Mouse (Mus musculus) CH12.LX (cell line): Measurements from ENCODE around the gene Selenov. TPM values are rescaled to one million over a fixed set of nuclear protein-coding genes. Genes with fewer than 3 reads are reported as not detected.

Experiments used
- DNase-seq: peaks from one replicate; pipeline ENCODE4 v3.0.0-alpha.2; 2013; ENCODE audit errors: extremely low read depth
- H3K27ac ChIP-seq: 2 replicates; pipeline ENCODE4 v1.5.1; 2012; ENCODE audit warnings: low read depth, mild to moderate bottlenecking, control low read depth, moderate library complexity; ENCODE audit not compliant: insufficient read depth
- H3K27me3 ChIP-seq: replicated peaks from 2 replicates; pipeline ENCODE3; 2012; ENCODE audit warnings: inconsistent platforms
- H3K36me3 ChIP-seq, 2 experiments: replicated peaks in 1 of 2; 2 replicates each; pipeline versions ENCODE3 to v1.6.1; 2012; ENCODE audit warnings: inconsistent platforms in 1 of 2, low read length in 1 of 2, mild to moderate bottlenecking in 1 of 2, mixed read lengths in 1 of 2, moderate library complexity in 1 of 2; ENCODE audit not compliant: control insufficient read depth in 1 of 2, insufficient read depth in 1 of 2
- H3K4me1 ChIP-seq, 2 experiments: 2 replicates each; pipeline ENCODE4 v1.6.1; 2012; ENCODE audit warnings: inconsistent platforms in 1 of 2, moderate library complexity in 1 of 2; ENCODE audit not compliant: insufficient read depth in 2 of 2, control insufficient read depth in 1 of 2
- H3K4me2 ChIP-seq: 2 replicates; pipeline ENCODE4 v1.6.1; 2012; ENCODE audit warnings: low read depth, mild to moderate bottlenecking, control low read depth; ENCODE audit not compliant: poor library complexity, insufficient read depth, severe bottlenecking
- H3K4me3 ChIP-seq, 3 experiments: fragments of 150-350 bp in 1 of 3; sonication (generic) in 1 of 3; replicated peaks in 1 of 3; 2 replicates each; pipeline versions ENCODE3 to v1.5.1; 2011 to 2012; ENCODE audit warnings: low read depth in 2 of 3, low read length in 2 of 3, mild to moderate bottlenecking in 2 of 3, moderate library complexity in 2 of 3, control low read depth in 1 of 3, improper control_type of control experiment in 1 of 3, inconsistent platforms in 1 of 3, mixed read lengths in 1 of 3; ENCODE audit not compliant: poor library complexity in 1 of 3
- H3K79me2 ChIP-seq: replicated peaks from 2 replicates; pipeline ENCODE4 v1.6.1; 2012; ENCODE audit warnings: mild to moderate bottlenecking, moderate library complexity; ENCODE audit not compliant: control insufficient read depth, poor library complexity, insufficient read depth, severe bottlenecking; ENCODE audit errors: extremely low read depth
- H3K9ac ChIP-seq: 2 replicates; pipeline ENCODE4 v1.6.1; 2012; ENCODE audit warnings: low read depth, mild to moderate bottlenecking, control low read depth, moderate library complexity; ENCODE audit not compliant: insufficient read depth
- H3K9me3 ChIP-seq: replicated peaks from 2 replicates; pipeline ENCODE3; 2012; ENCODE audit warnings: low read length, inconsistent platforms, mixed read lengths
- CHD1 ChIP-seq: IDR thresholded peaks from 2 replicates; pipeline ENCODE4 v1.6.1; 2012; ENCODE audit warnings: low read depth, low read length, improper control_type of control experiment, inconsistent platforms
- ELF1 ChIP-seq: IDR thresholded peaks from 2 replicates; pipeline ENCODE4 v1.6.1; 2014; ENCODE audit warnings: low read depth, mild to moderate bottlenecking, inconsistent platforms, low read length, improper control_type of control experiment
- ETS1 ChIP-seq: conservative IDR thresholded peaks from 2 replicates; pipeline ENCODE4 v1.6.1; 2012; ENCODE audit warnings: low read depth, mild to moderate bottlenecking, inconsistent platforms, low read length, improper control_type of control experiment, moderate library complexity
- GABPA ChIP-seq: IDR thresholded peaks from 2 replicates; pipeline ENCODE4 v1.6.1; 2012; ENCODE audit warnings: low read depth, low read length, improper control_type of control experiment, inconsistent platforms; ENCODE audit not compliant: insufficient replicate concordance
- HCFC1 ChIP-seq: IDR thresholded peaks from 2 replicates; pipeline ENCODE4 v1.6.1; 2012; ENCODE audit warnings: low read depth, mild to moderate bottlenecking, inconsistent platforms, low read length, improper control_type of control experiment
- IRF4 ChIP-seq: IDR thresholded peaks from 2 replicates; pipeline ENCODE4 v1.6.1; 2014; ENCODE audit warnings: low read depth, mild to moderate bottlenecking, inconsistent platforms, low read length, improper control_type of control experiment
- JUND ChIP-seq: conservative IDR thresholded peaks from 2 replicates; pipeline ENCODE4 v1.6.1; 2011; ENCODE audit warnings: low read depth, low read length, improper control_type of control experiment
- KAT2A ChIP-seq: IDR thresholded peaks from 2 replicates; pipeline ENCODE4 v1.6.1; 2012; ENCODE audit warnings: low read length, improper control_type of control experiment, inconsistent platforms; ENCODE audit not compliant: insufficient replicate concordance
- NELFE ChIP-seq: IDR thresholded peaks from 2 replicates; pipeline ENCODE4 v1.6.1; 2011; ENCODE audit warnings: low read depth, low read length, improper control_type of control experiment
- PAX5 ChIP-seq: IDR thresholded peaks from 2 replicates; pipeline ENCODE4 v1.6.1; 2012; ENCODE audit warnings: low read length, inconsistent platforms, mixed read lengths
- POLR2AphosphoS2 ChIP-seq: IDR thresholded peaks from 2 replicates; pipeline ENCODE4 v1.6.1; 2011; ENCODE audit warnings: low read depth, low read length, improper control_type of control experiment
- RAD21 ChIP-seq: IDR thresholded peaks from 2 replicates; pipeline ENCODE4 v1.6.1; 2011; ENCODE audit warnings: low read depth, mild to moderate bottlenecking, low read length, improper control_type of control experiment, moderate library complexity
- UBTF ChIP-seq: IDR thresholded peaks from 2 replicates; pipeline ENCODE4 v1.6.1; 2012; ENCODE audit warnings: low read depth, mild to moderate bottlenecking, inconsistent platforms, low read length, improper control_type of control experiment, moderate library complexity
- USF2 ChIP-seq: conservative IDR thresholded peaks from 2 replicates; pipeline ENCODE4 v1.6.1; 2011; ENCODE audit warnings: low read depth, low read length, improper control_type of control experiment
- ZC3H11A ChIP-seq: IDR thresholded peaks from 2 replicates; pipeline ENCODE4 v1.6.1; 2012; ENCODE audit warnings: low read depth, mild to moderate bottlenecking, inconsistent platforms, low read length, improper control_type of control experiment
- ZNF384 ChIP-seq: IDR thresholded peaks from 2 replicates; pipeline ENCODE4 v1.6.1; 2012; ENCODE audit warnings: low read depth, low read length, improper control_type of control experiment, inconsistent platforms
- dilution Hi-C: fragments of 300-500 bp; cut with MboI; formaldehyde crosslinking; loops from 2 replicates; pipeline ENCODE4 v1.14.3; 2020; ENCODE audit warnings: low sequenced_read_pairs; ENCODE audit not compliant: extremely low pct_unique_long_range_greater_than_20kb, extremely low pct_ligation_motif_present
- in situ Hi-C: fragments of 300-500 bp; cut with MboI; formaldehyde crosslinking; loops from 3 replicates; pipeline ENCODE4 v1.14.3; 2019; ENCODE audit warnings: low sequenced_read_pairs, low pct_ligation_motif_present, low pct_unique_long_range_greater_than_20kb, mixed read lengths
- polyA plus RNA-seq: library from polyadenylated mRNA; unstranded; fragments of >175 nt; gene quantifications from 2 replicates; pipeline ENCODE4 v1.2.1, GENCODE M21; 2012; ENCODE audit warnings: low read depth; ENCODE audit not compliant: insufficient read length
- total RNA-seq, 2 experiments: library from RNA; depleted of rRNA; stranded (reverse); fragments of 300-350 nt in 1 of 2; fragments of >200 nt in 1 of 2; gene quantifications; 2 replicates each; pipeline ENCODE4 v1.2.3; 2012 to 2014

Selenov gene
- total and polyA plus RNA-seq, 3 experiments, result not detected

GRCm38 (mm10) chr7:28290165-28290564 lies 821 bp downstream of the Selenov start:
- no peaks in the 10 kb centered on the region for H3K36me3 ChIP-seq
- H3K79me2 ChIP-seq, result no peaks in the 10 kb centered on the region
- no peak for DNase-seq
- no peak overlapping the region for H3K4me2 ChIP-seq
- no peaks in the 10 kb centered on the region for H3K4me1 ChIP-seq
- no peak overlapping the region for H3K4me3 ChIP-seq
- dilution Hi-C loops, result no loop called here
- no peak overlapping the region for H3K27ac ChIP-seq
- H3K9me3 ChIP-seq, result peaks cover 5% of the 10 kb centered on the region
- no peaks in the 10 kb centered on the region for H3K27me3 ChIP-seq
- in situ Hi-C loops, result no loop called here
- H3K9ac ChIP-seq, result no peak overlapping the region
- TF ChIP-seq ZNF384 (no peak), NELFE (no peak), KAT2A (no peak), RAD21 (no peak), IRF4 (no peak), ETS1 (no peak), CHD1 (no peak), PAX5 (no peak), JUND (no peak), ELF1 (no peak), HCFC1 (no peak), ZC3H11A (no peak), GABPA (no peak)

DNA sequence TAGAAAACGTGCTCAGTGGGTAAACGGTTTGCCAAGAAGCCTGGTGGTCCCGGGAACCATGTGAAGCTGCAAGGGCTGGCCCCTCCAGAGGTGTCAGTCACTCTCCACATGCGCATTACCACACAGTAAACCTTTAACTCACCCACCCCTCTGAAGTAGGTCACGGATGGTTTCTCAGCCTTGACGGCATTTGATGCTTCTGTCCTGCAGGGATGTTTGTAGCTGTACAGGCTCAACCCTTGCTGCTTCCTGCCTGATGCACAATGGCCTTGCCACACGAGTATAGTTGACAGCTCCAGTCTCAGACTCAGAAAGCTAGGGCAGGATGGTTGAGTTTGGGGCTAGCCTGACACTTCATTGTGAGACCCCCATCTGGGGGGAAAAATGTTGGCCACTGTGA lies 10.4 kb downstream of the Selenov start:
- DNase-seq, result no peak
- Histone ChIP-seq H3K27me3 (peaks cover 14% of the 10 kb centered on the region), H3K36me3 (no peaks in the 10 kb centered on the region), H3K27ac (no peak overlapping the region), H3K4me2 (no peak overlapping the region), H3K79me2 (no peaks in the 10 kb centered on the region), H3K4me3 (no peak overlapping the region), H3K9me3 (no peaks in the 10 kb centered on the region), H3K4me1 (peaks cover 0 to 2% of the 10 kb centered on the region in 2 experiments; a peak in 1 of 4 replicates), H3K9ac (no peak overlapping the region)
- in situ Hi-C loops (no loop called here), dilution Hi-C loops (no loop called here)
- TF ChIP-seq POLR2AphosphoS2 (no peak), USF2 (no peak), UBTF (no peak), ETS1 (no peak)
